Mouse (Mus musculus) E14TG2a.4 (cell line): Measurements from ENCODE around the gene Rere.
"Not testable (repeated sequence)": the region's sequence is repeated elsewhere in the genome, so short reads cannot be mapped to it uniquely, and the experiment has no call there.

Source experiments
- H3K27me3 ChIP-seq: 2 replicates; pipeline ENCODE4 v1.6.1; 2014; ENCODE audit warnings: low read length, control low read depth; ENCODE audit not compliant: insufficient read depth
- H3K36me3 ChIP-seq: 2 replicates; pipeline ENCODE4 v1.6.1; 2014; ENCODE audit warnings: low read length, control low read depth; ENCODE audit not compliant: insufficient read depth
- H3K4me1 ChIP-seq: replicated peaks from 2 replicates; pipeline ENCODE4 v1.6.1; 2014; ENCODE audit warnings: low read depth, low read length, control low read depth
- H3K4me3 ChIP-seq: replicated peaks from 2 replicates; pipeline ENCODE4 v1.5.1; 2014; ENCODE audit warnings: mild to moderate bottlenecking, low read length
- H3K9me3 ChIP-seq: 2 replicates; pipeline ENCODE4 v1.6.1; 2014; ENCODE audit warnings: low read length, control low read depth
- CTCF ChIP-seq: conservative IDR thresholded peaks from 2 replicates; pipeline ENCODE4 v1.5.1; 2014; ENCODE audit warnings: low read length
- NANOG ChIP-seq: IDR thresholded peaks from 2 replicates; pipeline ENCODE4 v1.6.1; 2014; ENCODE audit warnings: borderline replicate concordance, low read length, mixed read lengths
- POU5F1 ChIP-seq: IDR thresholded peaks from 2 replicates; pipeline ENCODE4 v1.6.1; 2014; ENCODE audit warnings: low read length, borderline replicate concordance

The Rere gene

GRCm38 (mm10) chr4:150593473-150594217, 312.2 kb downstream of the Rere start:
- no peaks in the 10 kb centered on the region for H3K9me3 ChIP-seq
- no peaks in the 10 kb centered on the region for H3K27me3 ChIP-seq
- no peak overlapping the region for H3K4me3 ChIP-seq
- peaks cover 12% of the 10 kb centered on the region for H3K36me3 ChIP-seq
- TF ChIP-seq POU5F1 = no peak
- TF ChIP-seq CTCF = no peak
- TF ChIP-seq NANOG = no peak
- peaks cover 61% of the 10 kb centered on the region for H3K4me1 ChIP-seq

- peaks cover 67% of the 10 kb centered on the region for H3K4me1 ChIP-seq
- peaks cover 12% of the 10 kb centered on the region for H3K36me3 ChIP-seq
- no peaks in the 10 kb centered on the region for H3K27me3 ChIP-seq
- H3K4me3 ChIP-seq = no peak overlapping the region
- TF ChIP-seq NANOG = no peak
- no peak for TF ChIP-seq CTCF
- no peak for TF ChIP-seq POU5F1
- no peaks in the 10 kb centered on the region for H3K9me3 ChIP-seq
Observed at GRCm38 (mm10) chr4:150594298-150594829, 312.9 kb downstream of the Rere start.

- TF ChIP-seq NANOG = no peak
- no peak for TF ChIP-seq POU5F1
- TF ChIP-seq CTCF = no peak
- H3K4me3 ChIP-seq = no peak overlapping the region
- no peaks in the 10 kb centered on the region for H3K9me3 ChIP-seq
- H3K4me1 ChIP-seq = peaks cover 73% of the 10 kb centered on the region
- H3K27me3 ChIP-seq = no peaks in the 10 kb centered on the region
- peaks cover 12% of the 10 kb centered on the region for H3K36me3 ChIP-seq
Observed at GRCm38 (mm10) chr4:150595071-150595470, 313.6 kb downstream of the Rere start.

GRCm38 (mm10) chr4:150595991-150596390, 314.5 kb downstream of the Rere start:
- no peak for TF ChIP-seq CTCF
- Histone ChIP-seq H3K36me3 (peaks cover 12% of the 10 kb centered on the region), H3K27me3 (no peaks in the 10 kb centered on the region), H3K4me1 (peaks cover 66% of the 10 kb centered on the region), H3K4me3 (no peak overlapping the region), H3K9me3 (no peaks in the 10 kb centered on the region)

- no peak overlapping the region for H3K4me3 ChIP-seq
- peaks cover 12% of the 10 kb centered on the region for H3K36me3 ChIP-seq
- peaks cover 41% of the 10 kb centered on the region for H3K4me1 ChIP-seq
- H3K27me3 ChIP-seq = no peaks in the 10 kb centered on the region
- no peaks in the 10 kb centered on the region for H3K9me3 ChIP-seq
- TF ChIP-seq NANOG = no peak
- no peak for TF ChIP-seq CTCF
- no peak for TF ChIP-seq POU5F1
Observed at GRCm38 (mm10) chr4:150598686-150599085, 317.2 kb downstream of the Rere start.

GRCm38 (mm10) chr4:150599119-150599992, 317.9 kb downstream of the Rere start:
- Histone ChIP-seq H3K4me3 (no peak overlapping the region), H3K4me1 (peaks cover 38% of the 10 kb centered on the region), H3K36me3 (peaks cover 12% of the 10 kb centered on the region), H3K9me3 (no peaks in the 10 kb centered on the region), H3K27me3 (no peaks in the 10 kb centered on the region)
- TF ChIP-seq NANOG (no peak), CTCF (no peak), POU5F1 (no peak)

GRCm38 (mm10) chr4:150600503-150600902, 319.1 kb downstream of the Rere start:
- not testable (repeated sequence) for H3K36me3 ChIP-seq, H3K9me3 ChIP-seq, H3K4me3 ChIP-seq, H3K27me3 ChIP-seq
- H3K4me1 ChIP-seq = peaks cover 28% of the 10 kb centered on the region

- TF ChIP-seq POU5F1 (no peak), NANOG (no peak), CTCF (no peak)
- H3K36me3 ChIP-seq = 0 out of 2 replicates have a peak, but pooled peaks cover 1% of the 10 kb centered on the region
- no peaks in the 10 kb centered on the region for H3K27me3 ChIP-seq
- no peak overlapping the region for H3K4me3 ChIP-seq
- no peaks in the 10 kb centered on the region for H3K9me3 ChIP-seq
- peaks cover 20% of the 10 kb centered on the region for H3K4me1 ChIP-seq
Observed at GRCm38 (mm10) chr4:150601489-150601888, 320.0 kb downstream of the Rere start.
